In genomic region chr17:5532816-5533215, GRCm38 (mm10) we compare ENCODE assay signal across 23 mouse cellular contexts. TPM values are rescaled to one million over a fixed set of nuclear protein-coding genes. Genes with fewer than 3 reads are reported as not detected.
DNase-seq lines count a peak whose midpoint lies in the region; ATAC-seq lines count a peak whose summit lies in the region.
"Had no signal": no experiment of that assay in that cellular context is flagged by ENCODE, and none has a peak within 500 bp of the region (broad histone marks: within the 10 kb centered on the region; RNA-seq: fewer than 3 reads in every experiment).

No protein-coding gene starts in this region.

- DNase-seq in embryonic facial prominence, embryonic 11.5 days (ENCODE audit: low spot score), result peak; percentile 8
- no peak for DNase-seq in embryonic facial prominence, embryonic 10.5 days (ENCODE audit: low spot score)
- DNase-seq in right cerebral cortex, adult 18-20 months, result peak; percentile 31
- DNase-seq in right cerebral cortex, adult 2 months (ENCODE audit: low spot score in 2 of 2), result no peak
- DNase-seq in adrenal gland, adult 8-10 months, result no peak
- no peak for DNase-seq in heart, embryonic 10.5 days (ENCODE audit: low spot score)
- DNase-seq: adrenal gland, postnatal 25 days; B cell, adult 2 months; cerebellum, adult 18-20 months; cerebellum, postnatal 10 days; embryo, embryonic 11 days; gastrocnemius, adult 2 months; gastrocnemius, postnatal 25 days; heart, postnatal 36 days had no signal

- H3K27me3 ChIP-seq in embryonic facial prominence, embryonic 11.5 days (ENCODE audit: control insufficient read depth, insufficient read depth, low read length), result no peaks in the 10 kb centered on the region
- H3K27me3 ChIP-seq in embryonic facial prominence, embryonic 10.5 days (replicated peaks; ENCODE audit: low read depth, poor library complexity, severe bottlenecking), result no peaks in the 10 kb centered on the region
- H3K27me3 ChIP-seq in heart, embryonic 10.5 days (ENCODE audit: insufficient read depth, poor library complexity, severe bottlenecking), result no peaks in the 10 kb centered on the region
- H3K27me3 ChIP-seq: embryonic facial prominence, embryonic 13.5 days; heart, embryonic 13.5 days; hindbrain, embryonic 15.5 days; Patski had no signal

- ATAC-seq in embryonic facial prominence, embryonic 11.5 days (replicated peaks; ENCODE audit: insufficient number of reproducible peaks, low FRiP score, low TSS enrichment, low read depth), result no peak
- peak; percentile 64 for ATAC-seq in megakaryocyte progenitor cell, adult 5-6 weeks (replicated peaks; ENCODE audit: poor library complexity)
- ATAC-seq: activated CD4-positive, CD25-positive, alpha-beta regulatory T cell, adult 4 months; CD4-positive, CD25-positive, alpha-beta regulatory T cell, adult 4 months; forebrain, embryonic 14.5 days; intestine, embryonic 16.5 days; Patski had no signal

- no peaks in the 10 kb centered on the region for H3K9me3 ChIP-seq in embryonic facial prominence, embryonic 11.5 days (replicated peaks; ENCODE audit: control insufficient read depth, low read length)
- H3K9me3 ChIP-seq in embryonic facial prominence, embryonic 10.5 days, result no peaks in the 10 kb centered on the region
- no peaks in the 10 kb centered on the region for H3K9me3 ChIP-seq in heart, embryonic 10.5 days
- H3K9me3 ChIP-seq: embryonic facial prominence, embryonic 13.5 days; heart, embryonic 13.5 days; hindbrain, embryonic 15.5 days had no signal

- no peak overlapping the region for H3K9ac ChIP-seq in embryonic facial prominence, embryonic 11.5 days (replicated peaks; ENCODE audit: low read length)
- H3K9ac ChIP-seq: embryonic facial prominence, embryonic 13.5 days; heart, embryonic 13.5 days; hindbrain, embryonic 15.5 days had no signal

- WGBS in embryonic facial prominence, embryonic 11.5 days, result 39% methylated on average over 5 of the region's 5 CpGs
- WGBS in embryonic facial prominence, embryonic 10.5 days, result 37% methylated on average over 5 of the region's 5 CpGs
- 32% methylated on average over 5 of the region's 5 CpGs for WGBS in heart, embryonic 10.5 days

- H3K4me2 ChIP-seq in embryonic facial prominence, embryonic 11.5 days (ENCODE audit: low read depth, low read length), result no peak overlapping the region
- H3K4me2 ChIP-seq: embryonic facial prominence, embryonic 13.5 days; heart, embryonic 13.5 days; hindbrain, embryonic 15.5 days had no signal

- H3K4me3 ChIP-seq in embryonic facial prominence, embryonic 11.5 days (ENCODE audit: low read depth, low read length), result no peak overlapping the region
- no peak overlapping the region for H3K4me3 ChIP-seq in embryonic facial prominence, embryonic 10.5 days
- no peak overlapping the region for H3K4me3 ChIP-seq in heart, embryonic 10.5 days
- H3K4me3 ChIP-seq: embryonic facial prominence, embryonic 13.5 days; gastrocnemius, adult 2 months; heart, embryonic 13.5 days; hindbrain, embryonic 15.5 days had no signal

- H3K4me1 ChIP-seq in embryonic facial prominence, embryonic 11.5 days (ENCODE audit: control insufficient read depth, insufficient read depth, low read length), result no peaks in the 10 kb centered on the region
- H3K4me1 ChIP-seq in embryonic facial prominence, embryonic 10.5 days, result peaks cover 7% of the 10 kb centered on the region; the same call in 1 of the 2 replicates
- no peaks in the 10 kb centered on the region for H3K4me1 ChIP-seq in heart, embryonic 10.5 days
- H3K4me1 ChIP-seq: heart, embryonic 13.5 days had no signal

- no peaks in the 10 kb centered on the region for H3K36me3 ChIP-seq in embryonic facial prominence, embryonic 11.5 days (replicated peaks; ENCODE audit: control insufficient read depth, insufficient read depth, low read depth, low read length)
- no peaks in the 10 kb centered on the region for H3K36me3 ChIP-seq in embryonic facial prominence, embryonic 10.5 days (replicated peaks)
- H3K36me3 ChIP-seq in heart, embryonic 10.5 days, result no peaks in the 10 kb centered on the region
- H3K36me3 ChIP-seq: embryonic facial prominence, embryonic 13.5 days; heart, embryonic 13.5 days; hindbrain, embryonic 15.5 days had no signal

- no peak overlapping the region for H3K27ac ChIP-seq in embryonic facial prominence, embryonic 11.5 days (replicated peaks; ENCODE audit: low read depth, low read length)
- H3K27ac ChIP-seq in embryonic facial prominence, embryonic 10.5 days (replicated peaks), result no peak overlapping the region
- no peak overlapping the region for H3K27ac ChIP-seq in heart, embryonic 10.5 days
- H3K27ac ChIP-seq: embryonic facial prominence, embryonic 13.5 days; gastrocnemius, adult 2 months; heart, embryonic 13.5 days; hindbrain, embryonic 15.5 days had no signal

RNA-seq across cellular contexts. Expression of gene Zdhhc14, which starts 40.5 kb away (rescaled TPM):
- 2.0 TPM in 2 replicates for polyA plus RNA-seq in embryonic facial prominence, embryonic 11.5 days (2014; fragmentation: Nextera tagmentation; extraction: Ambion mirVana)
- polyA plus RNA-seq in embryonic facial prominence, embryonic 10.5 days (2016; fragmentation: Nextera tagmentation; extraction: Ambion mirVana), result 1.2 TPM in 2 replicates
- 2.1 and 2.2 TPM in 2 replicates for total RNA-seq in megakaryocyte progenitor cell, adult 5-6 weeks (2015)
- 1.00 and 1.7 TPM in 2 replicates for total RNA-seq in megakaryocyte progenitor cell, adult 5-6 weeks (2017)
- 1 to 10 TPM; 3.9 to 7.1 (median 5.9) TPM for total RNA-seq in adrenal gland, adult 8-10 months (2022)
- polyA plus RNA-seq in heart, embryonic 10.5 days (2016; fragmentation: Nextera tagmentation; extraction: Ambion mirVana), result 1.2 and 1.6 TPM in 2 replicates

Comparison
In these comparisons a context has a peak if more than half of its experiments do, and no peak if none do; other contexts are left out.
1. DNase-seq: peak in embryonic facial prominence, embryonic 11.5 days (single experiment) and right cerebral cortex, adult 18-20 months (single experiment); none in embryonic facial prominence, embryonic 10.5 days (single experiment), right cerebral cortex, adult 2 months (0 of 2), adrenal gland, adult 8-10 months (single experiment) and heart, embryonic 10.5 days (single experiment).